Mouse (Mus musculus) forebrain, embryonic 15.5 days (tissue): ENCODE measurements at regions not wholly inside any gene's neighbourhood (a gene's known extent, or its start where the extent isn't known, plus 50 kb on each side); places are given as distances from the start of the nearest gene placed in this dataset.

Source experiments
- ATAC-seq: fragments of 200-750 bp; cut with Nextera tagmentation; replicated peaks from 2 replicates; pipeline ENCODE4 v1.8.0; 2017; ENCODE audit warnings: mild to moderate bottlenecking, moderate TSS enrichment, moderate library complexity
- H3K27ac ChIP-seq: fragments of 300-500 bp; sonication (generic); replicated peaks from 2 replicates; pipeline ENCODE4 v1.5.1; 2015; ENCODE audit warnings: mild to moderate bottlenecking, inconsistent platforms
- H3K27me3 ChIP-seq: fragments of 300-500 bp; sonication (generic); 2 replicates; pipeline ENCODE4 v1.6.1; 2015; ENCODE audit warnings: inconsistent platforms
- H3K36me3 ChIP-seq: fragments of 300-500 bp; sonication (generic); 2 replicates; pipeline ENCODE4 v1.6.1; 2015; ENCODE audit warnings: mild to moderate bottlenecking, inconsistent platforms
- H3K4me1 ChIP-seq: fragments of 300-500 bp; sonication (generic); 2 replicates; pipeline ENCODE4 v1.6.1; 2015; ENCODE audit warnings: inconsistent platforms
- H3K4me2 ChIP-seq: fragments of 300-500 bp; sonication (generic); replicated peaks from 2 replicates; pipeline ENCODE4 v1.6.1; 2015; ENCODE audit warnings: mild to moderate bottlenecking, inconsistent platforms
- H3K4me3 ChIP-seq: fragments of 300-500 bp; sonication (generic); 2 replicates; pipeline ENCODE4 v1.5.1; 2015; ENCODE audit warnings: mild to moderate bottlenecking, inconsistent platforms
- H3K9ac ChIP-seq: fragments of 300-500 bp; sonication (generic); replicated peaks from 2 replicates; pipeline ENCODE4 v1.6.1; 2015; ENCODE audit warnings: mild to moderate bottlenecking, inconsistent platforms
- H3K9me3 ChIP-seq: fragments of 300-500 bp; sonication (generic); 2 replicates; pipeline ENCODE4 v1.6.1; 2016; ENCODE audit warnings: inconsistent platforms
- WGBS: fragments of 180-500 bp; shearing (Covaris S2); methylation state at CpG from one replicate; pipeline ENCODE4 v1.1.7; 2015; ENCODE audit warnings: mixed read lengths; 5-methylcytosine and 5-hydroxymethylcytosine counted together

- no peaks in the 10 kb centered on the region for H3K36me3 ChIP-seq
- H3K27me3 ChIP-seq, result no peaks in the 10 kb centered on the region
- no peak overlapping the region for H3K4me3 ChIP-seq
- no peak overlapping the region for H3K27ac ChIP-seq
- no peaks in the 10 kb centered on the region for H3K9me3 ChIP-seq
- no peak overlapping the region for H3K4me2 ChIP-seq
- WGBS, result 74% methylated on average over 3 of the region's 3 CpGs
- ATAC-seq, result no peak
- H3K4me1 ChIP-seq, result no peaks in the 10 kb centered on the region
- H3K9ac ChIP-seq, result no peak overlapping the region
Measured at GRCm38 (mm10) chr13:85484790-85485189, 195.9 kb upstream of the Rasa1 start.

GRCm38 (mm10) chr13:85483348-85483747 is 194.4 kb upstream of the Rasa1 start:
- Histone ChIP-seq H3K27me3 (no peaks in the 10 kb centered on the region), H3K9me3 (no peaks in the 10 kb centered on the region), H3K4me1 (no peaks in the 10 kb centered on the region), H3K36me3 (no peaks in the 10 kb centered on the region), H3K9ac (no peak overlapping the region), H3K4me3 (no peak overlapping the region), H3K4me2 (no peak overlapping the region), H3K27ac (no peak overlapping the region)
- ATAC-seq, result no peak

GRCm38 (mm10) chr13:85479405-85479804 is 190.5 kb upstream of the Rasa1 start:
- no peak overlapping the region for H3K4me3 ChIP-seq
- no peak overlapping the region for H3K27ac ChIP-seq
- no peak overlapping the region for H3K9ac ChIP-seq
- no peaks in the 10 kb centered on the region for H3K4me1 ChIP-seq
- H3K36me3 ChIP-seq, result no peaks in the 10 kb centered on the region
- H3K9me3 ChIP-seq, result no peaks in the 10 kb centered on the region
- H3K4me2 ChIP-seq, result no peak overlapping the region
- no peak for ATAC-seq
- no peaks in the 10 kb centered on the region for H3K27me3 ChIP-seq
- WGBS, result 90% methylated on average over 2 of the region's 2 CpGs

- no peaks in the 10 kb centered on the region for H3K4me1 ChIP-seq
- no peak overlapping the region for H3K27ac ChIP-seq
- H3K4me2 ChIP-seq, result no peak overlapping the region
- H3K27me3 ChIP-seq, result no peaks in the 10 kb centered on the region
- ATAC-seq, result no peak
- no peaks in the 10 kb centered on the region for H3K36me3 ChIP-seq
- WGBS, result 92% methylated on average over 4 of the region's 4 CpGs
- no peak overlapping the region for H3K4me3 ChIP-seq
- H3K9me3 ChIP-seq, result no peaks in the 10 kb centered on the region
- no peak overlapping the region for H3K9ac ChIP-seq
Measured at GRCm38 (mm10) chr13:85476274-85476846, 187.4 kb upstream of the Rasa1 start.

- no peaks in the 10 kb centered on the region for H3K27me3 ChIP-seq
- no peaks in the 10 kb centered on the region for H3K36me3 ChIP-seq
- H3K4me3 ChIP-seq, result no peak overlapping the region
- WGBS, result 84% methylated on average over 5 of the region's 5 CpGs
- H3K9ac ChIP-seq, result no peak overlapping the region
- H3K4me2 ChIP-seq, result no peak overlapping the region
- H3K4me1 ChIP-seq, result no peaks in the 10 kb centered on the region
- no peaks in the 10 kb centered on the region for H3K9me3 ChIP-seq
- peak; percentile 48 for ATAC-seq
- no peak overlapping the region for H3K27ac ChIP-seq
Measured at GRCm38 (mm10) chr13:85471340-85471739, 182.4 kb upstream of the Rasa1 start.

GRCm38 (mm10) chr13:85459387-85459786 is 170.5 kb upstream of the Rasa1 start:
- Histone ChIP-seq H3K4me1 (no peaks in the 10 kb centered on the region), H3K27ac (no peak overlapping the region), H3K9ac (no peak overlapping the region), H3K4me2 (no peak overlapping the region), H3K9me3 (no peaks in the 10 kb centered on the region), H3K27me3 (no peaks in the 10 kb centered on the region), H3K36me3 (no peaks in the 10 kb centered on the region), H3K4me3 (no peak overlapping the region)
- no peak for ATAC-seq
- 91% methylated on average over 3 of the region's 3 CpGs for WGBS

- Histone ChIP-seq H3K27me3 (no peaks in the 10 kb centered on the region), H3K4me1 (no peaks in the 10 kb centered on the region), H3K9ac (no peak overlapping the region), H3K27ac (no peak overlapping the region), H3K4me2 (no peak overlapping the region), H3K9me3 (no peaks in the 10 kb centered on the region), H3K4me3 (no peak overlapping the region), H3K36me3 (no peaks in the 10 kb centered on the region)
- ATAC-seq, result no peak
Measured at GRCm38 (mm10) chr13:85458611-85459010, 169.7 kb upstream of the Rasa1 start.

GRCm38 (mm10) chr13:85439581-85439980 is 150.7 kb upstream of the Rasa1 start:
- H3K27me3 ChIP-seq, result no peaks in the 10 kb centered on the region
- H3K4me1 ChIP-seq, result no peaks in the 10 kb centered on the region
- no peaks in the 10 kb centered on the region for H3K36me3 ChIP-seq
- H3K27ac ChIP-seq, result no peak overlapping the region
- no peak for ATAC-seq
- H3K4me3 ChIP-seq, result no peak overlapping the region
- H3K9ac ChIP-seq, result no peak overlapping the region
- H3K4me2 ChIP-seq, result no peak overlapping the region
- 92% methylated on average over 1 of the region's 1 CpGs for WGBS
- no peaks in the 10 kb centered on the region for H3K9me3 ChIP-seq

GRCm38 (mm10) chr13:85437875-85438274 is 148.9 kb upstream of the Rasa1 start:
- H3K9me3 ChIP-seq, result no peaks in the 10 kb centered on the region
- ATAC-seq, result no peak
- no peak overlapping the region for H3K4me3 ChIP-seq
- no peaks in the 10 kb centered on the region for H3K27me3 ChIP-seq
- no peak overlapping the region for H3K9ac ChIP-seq
- H3K4me2 ChIP-seq, result no peak overlapping the region
- H3K4me1 ChIP-seq, result no peaks in the 10 kb centered on the region
- no peak overlapping the region for H3K27ac ChIP-seq
- no peaks in the 10 kb centered on the region for H3K36me3 ChIP-seq

- Histone ChIP-seq H3K9ac (no peak overlapping the region), H3K36me3 (no peaks in the 10 kb centered on the region), H3K9me3 (no peaks in the 10 kb centered on the region), H3K27me3 (no peaks in the 10 kb centered on the region), H3K27ac (no peak overlapping the region), H3K4me2 (no peak overlapping the region), H3K4me1 (no peaks in the 10 kb centered on the region), H3K4me3 (no peak overlapping the region)
- WGBS, result 75% methylated on average over 4 of the region's 4 CpGs
- ATAC-seq, result no peak
Measured at GRCm38 (mm10) chr13:85437009-85437408, 148.1 kb upstream of the Rasa1 start.

GRCm38 (mm10) chr13:85436254-85436653 is 147.3 kb upstream of the Rasa1 start:
- Histone ChIP-seq H3K4me2 (no peak overlapping the region), H3K4me3 (no peak overlapping the region), H3K9me3 (no peaks in the 10 kb centered on the region), H3K27me3 (no peaks in the 10 kb centered on the region), H3K27ac (no peak overlapping the region), H3K4me1 (no peaks in the 10 kb centered on the region), H3K36me3 (no peaks in the 10 kb centered on the region), H3K9ac (no peak overlapping the region)
- WGBS, result 94% methylated on average over 1 of the region's 1 CpGs
- no peak for ATAC-seq

- peak; percentile 58; the same call in 1 of the 2 replicates for ATAC-seq
- no peaks in the 10 kb centered on the region for H3K27me3 ChIP-seq
- no peak overlapping the region for H3K9ac ChIP-seq
- H3K4me1 ChIP-seq, result no peaks in the 10 kb centered on the region
- 71% methylated on average over 2 of the region's 2 CpGs for WGBS
- H3K9me3 ChIP-seq, result no peaks in the 10 kb centered on the region
- H3K4me2 ChIP-seq, result no peak overlapping the region
- H3K27ac ChIP-seq, result no peak overlapping the region
- H3K4me3 ChIP-seq, result no peak overlapping the region
- no peaks in the 10 kb centered on the region for H3K36me3 ChIP-seq
Measured at GRCm38 (mm10) chr13:85430821-85431220, 141.9 kb upstream of the Rasa1 start.

GRCm38 (mm10) chr13:85430040-85430439 is 141.1 kb upstream of the Rasa1 start:
- Histone ChIP-seq H3K4me3 (no peak overlapping the region), H3K9me3 (no peaks in the 10 kb centered on the region), H3K27me3 (no peaks in the 10 kb centered on the region), H3K9ac (no peak overlapping the region), H3K4me1 (no peaks in the 10 kb centered on the region), H3K27ac (no peak overlapping the region), H3K4me2 (no peak overlapping the region), H3K36me3 (no peaks in the 10 kb centered on the region)
- 85% methylated on average over 3 of the region's 3 CpGs for WGBS
- ATAC-seq, result no peak
